Mouse (Mus musculus) liver, embryonic 14 days (tissue): ENCODE measurements around the gene Pmfbp1. TPM values are rescaled to one million over a fixed set of nuclear protein-coding genes. Genes with fewer than 3 reads are reported as not detected.

Source experiments
- polyA plus RNA-seq: library from polyadenylated mRNA; depleted of rRNA; stranded (reverse); fragments of >200 nt; gene quantifications from 2 replicates; pipeline ENCODE4 v1.2.3, GENCODE M21; 2012; rRNA removed

Pmfbp1 gene
- not detected in 2 replicates for polyA plus RNA-seq

DNA sequence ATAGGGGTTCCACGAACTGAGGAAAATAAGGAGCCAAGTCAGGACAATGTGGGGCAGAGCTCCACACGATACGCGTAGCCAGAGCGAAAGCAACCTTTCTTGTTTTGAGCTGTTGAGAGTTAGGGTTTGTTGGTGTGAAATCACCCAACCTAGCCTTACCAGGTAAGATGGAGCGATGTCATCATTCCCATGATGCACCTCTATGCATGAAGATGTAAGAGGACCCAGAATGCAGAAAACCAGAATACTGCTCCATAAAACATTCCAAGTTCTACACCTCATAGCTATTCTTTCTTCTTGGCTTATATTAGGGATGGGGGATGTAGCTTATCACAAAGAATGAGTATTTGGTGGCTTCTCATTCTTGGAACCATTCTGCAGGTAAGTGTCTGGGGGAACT, at the start of gene Pmfbp1:
TSS of gene Pmfbp1 (plus strand) at position 301 of the 400 bp plus-strand sequence.

DNA sequence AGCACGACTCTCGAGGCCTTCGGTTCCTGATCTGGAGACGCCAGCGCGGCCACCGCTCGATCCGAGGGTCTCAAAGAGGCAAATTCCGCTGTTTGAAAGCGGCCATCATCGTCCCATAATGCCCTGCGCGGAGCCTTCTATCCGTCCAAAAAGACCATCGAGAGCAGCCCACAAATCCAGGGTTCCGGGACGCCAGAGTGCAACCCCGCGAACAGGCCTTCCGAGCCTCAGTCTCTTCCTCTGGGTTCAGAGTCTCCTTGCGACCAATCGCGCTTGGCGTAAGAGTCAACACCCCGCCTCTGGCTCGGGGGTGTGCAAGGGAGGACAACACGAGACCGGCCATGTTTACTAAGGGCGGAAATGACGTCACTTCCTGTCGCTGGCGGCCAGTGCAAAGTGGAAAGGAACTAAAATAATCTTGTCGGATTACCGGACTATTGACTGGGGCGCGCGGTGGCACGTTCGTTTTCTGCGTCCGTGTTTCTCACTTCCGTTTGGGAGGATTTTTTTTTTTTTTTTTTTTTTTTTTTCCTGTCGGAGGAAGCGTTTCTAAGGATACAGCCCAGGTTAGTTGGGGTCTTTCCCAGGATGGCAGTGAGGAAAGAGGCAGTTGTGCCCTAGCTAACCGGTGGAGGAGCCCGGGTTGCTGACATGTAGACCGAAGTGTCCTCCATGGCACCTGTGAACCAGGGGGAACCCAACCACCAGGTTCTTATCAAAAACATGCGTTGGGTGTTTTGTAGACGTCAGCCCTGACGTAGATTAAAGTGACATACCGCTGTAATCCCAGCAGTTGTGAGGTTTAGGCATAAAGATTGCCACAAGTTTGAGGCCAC, 71.9 kb downstream of the Pmfbp1 start, which contains the start of the genes Dhx38 and Txnl4b:
TSS of gene Dhx38 (minus strand) at position 364 of the 836 bp plus-strand sequence.
TSS of gene Txnl4b (plus strand) at position 395 of the 836 bp plus-strand sequence.

DNA sequence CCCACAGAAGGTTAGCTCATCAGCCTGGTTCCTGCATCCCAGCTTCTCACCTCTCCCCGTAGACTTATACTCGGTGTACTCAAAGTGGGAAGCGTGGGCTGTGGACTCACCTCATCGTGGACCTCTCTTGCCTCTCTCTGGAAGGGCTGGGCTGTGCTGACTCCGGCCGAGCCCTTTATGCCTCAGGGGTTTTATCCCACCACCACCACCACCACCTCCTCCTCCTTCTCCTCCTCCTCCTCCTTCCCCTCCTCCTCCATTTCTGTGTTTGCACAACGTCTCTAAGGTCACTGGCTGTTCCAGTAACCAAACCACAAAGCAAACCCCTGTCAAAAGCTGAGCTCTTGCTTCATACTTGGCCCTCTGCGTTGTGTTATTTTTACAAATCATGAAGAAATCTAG, 85.1 kb downstream of the Pmfbp1 start, which contains the start of gene Hp:
TSS of gene Hp (minus strand) at position 273 of the 402 bp plus-strand sequence.

Other genes with a start within 250 kb of the Pmfbp1 start
- 8.8 and 9.2 TPM in 2 replicates for gene Dhx38, start 71.8 kb downstream of the Pmfbp1 start, polyA plus RNA-seq
- gene Txnl4b, start 71.9 kb downstream of the Pmfbp1 start, polyA plus RNA-seq, result 1.9 and 2.6 TPM in 2 replicates
- gene Hp, start 85.1 kb downstream of the Pmfbp1 start, polyA plus RNA-seq, result 29.3 and 34.5 TPM in 2 replicates
- 11.6 and 12.5 TPM in 2 replicates for gene Dhodh, start 114.6 kb downstream of the Pmfbp1 start, polyA plus RNA-seq
- 0.78 and 0.91 TPM in 2 replicates for gene Pkd1l3, start 120.5 kb downstream of the Pmfbp1 start, polyA plus RNA-seq
- 17.7 and 21.9 TPM in 2 replicates for gene Ist1, start 199.2 kb downstream of the Pmfbp1 start, polyA plus RNA-seq
- 4.6 TPM in 2 replicates for gene Zfp821, start 211.5 kb downstream of the Pmfbp1 start, polyA plus RNA-seq
- 2.6 and 2.9 TPM in 2 replicates for gene Atxn1l, start 243.7 kb downstream of the Pmfbp1 start, polyA plus RNA-seq